Mouse (Mus musculus): ENCODE measurements around the gene Gm14403. TPM values are rescaled to one million over a fixed set of nuclear protein-coding genes. Genes with fewer than 3 reads are reported as not detected.
"Not testable (repeated sequence)": the region's sequence is repeated elsewhere in the genome, so short reads cannot be mapped to it uniquely, and the experiment has no call there.

The Gm14403 gene
- polyA plus RNA-seq, 1 experiment from 2014 or later: 4.9 TPM

GRCm38 (mm10) chr2:177518960-177519359, 20.9 kb downstream of the Gm14403 start:
- 92% methylated on average over 1 of the region's 1 CpGs for WGBS
- not testable (repeated sequence) for DNase-seq (ENCODE audit: low spot score); H3K27me3 ChIP-seq (ENCODE audit: insufficient read depth, poor library complexity, severe bottlenecking); H3K27ac ChIP-seq; H3K4me1 ChIP-seq (replicated peaks); H3K36me3 ChIP-seq; H3K4me3 ChIP-seq
- H3K9me3 ChIP-seq: peaks cover 38% of the 10 kb centered on the region

DNA sequence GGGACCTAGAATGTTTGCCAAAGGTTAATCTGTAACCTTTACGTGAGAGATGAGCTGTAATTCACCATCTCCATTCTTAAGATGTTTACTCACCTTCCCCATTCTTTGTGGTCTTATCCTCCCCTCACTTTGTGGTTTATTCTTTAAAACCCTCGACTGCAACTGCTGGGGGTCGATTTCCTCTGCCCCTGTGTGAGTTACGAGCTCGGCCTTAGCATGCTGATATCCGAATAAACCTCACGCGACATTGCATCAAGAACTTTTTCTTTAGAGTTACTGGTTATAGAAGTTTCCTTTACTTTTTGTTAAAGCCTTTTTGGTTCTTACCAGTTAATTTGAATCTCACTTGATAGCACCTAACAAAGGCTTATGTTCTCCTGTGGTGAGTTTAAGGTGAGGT, 22.0 kb downstream of the Gm14403 start:
- no peaks in the 10 kb centered on the region for H3K27me3 ChIP-seq (ENCODE audit: insufficient read depth, poor library complexity, severe bottlenecking)
- 85% methylated on average over 8 of the region's 8 CpGs for WGBS
- H3K4me3 ChIP-seq: no peak overlapping the region
- no peak overlapping the region for H3K27ac ChIP-seq
- H3K9me3 ChIP-seq: peaks cover 34% of the 10 kb centered on the region
- no peak for DNase-seq (ENCODE audit: low spot score)
- no peaks in the 10 kb centered on the region for H3K36me3 ChIP-seq
- no peaks in the 10 kb centered on the region for H3K4me1 ChIP-seq (replicated peaks)

DNA sequence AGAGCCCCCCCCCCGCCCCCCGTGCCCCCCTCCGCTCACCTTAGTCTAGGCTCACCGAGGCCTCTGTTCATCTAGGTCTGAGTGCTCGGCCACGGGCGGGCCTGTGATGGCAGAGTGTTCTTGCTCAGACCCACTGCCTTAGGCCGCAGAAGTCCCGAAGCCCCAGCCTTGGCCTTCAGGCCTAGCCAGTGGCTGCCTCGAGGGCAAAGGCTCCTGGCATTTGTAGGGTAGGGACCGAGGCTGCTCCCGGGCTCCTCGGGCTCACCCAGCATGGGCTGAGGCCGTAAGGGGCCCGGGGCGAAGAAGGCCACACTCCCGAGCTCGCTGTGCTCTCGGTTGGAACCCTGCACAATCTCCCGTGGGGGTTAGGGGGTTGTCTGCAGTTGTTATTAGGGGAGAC, 25.0 kb downstream of the Gm14403 start:
- no peak for DNase-seq (ENCODE audit: low spot score)
- Histone ChIP-seq H3K9me3 (peaks cover 25% of the 10 kb centered on the region), H3K27ac (no peak overlapping the region), H3K36me3 (no peaks in the 10 kb centered on the region), H3K4me3 (no peak overlapping the region), H3K27me3 (ENCODE audit: insufficient read depth, poor library complexity, severe bottlenecking) (no peaks in the 10 kb centered on the region), H3K4me1 (replicated peaks) (no peaks in the 10 kb centered on the region)
- WGBS: 93% methylated on average over 20 of the region's 20 CpGs

GRCm38 (mm10) chr2:177523674-177524073, 25.7 kb downstream of the Gm14403 start:
- WGBS: 90% methylated on average over 6 of the region's 6 CpGs
- not testable (repeated sequence) for H3K4me1 ChIP-seq (replicated peaks); H3K27ac ChIP-seq; H3K36me3 ChIP-seq; H3K27me3 ChIP-seq (ENCODE audit: insufficient read depth, poor library complexity, severe bottlenecking); H3K4me3 ChIP-seq; DNase-seq (ENCODE audit: low spot score)
- H3K9me3 ChIP-seq: peaks cover 21% of the 10 kb centered on the region

- not testable (repeated sequence) for DNase-seq (ENCODE audit: low spot score); H3K27ac ChIP-seq; H3K4me3 ChIP-seq; H3K4me1 ChIP-seq (replicated peaks); H3K36me3 ChIP-seq; H3K27me3 ChIP-seq (ENCODE audit: insufficient read depth, poor library complexity, severe bottlenecking)
- peaks cover 21% of the 10 kb centered on the region for H3K9me3 ChIP-seq
- WGBS: 94% methylated on average over 16 of the region's 16 CpGs
Observed at GRCm38 (mm10) chr2:177524171-177524570, 26.2 kb downstream of the Gm14403 start.

GRCm38 (mm10) chr2:177535876-177536275, 37.9 kb downstream of the Gm14403 start:
- Histone ChIP-seq H3K9me3 (peaks cover 12% of the 10 kb centered on the region), H3K36me3 (no peaks in the 10 kb centered on the region), H3K4me1 (replicated peaks) (no peaks in the 10 kb centered on the region)

DNA sequence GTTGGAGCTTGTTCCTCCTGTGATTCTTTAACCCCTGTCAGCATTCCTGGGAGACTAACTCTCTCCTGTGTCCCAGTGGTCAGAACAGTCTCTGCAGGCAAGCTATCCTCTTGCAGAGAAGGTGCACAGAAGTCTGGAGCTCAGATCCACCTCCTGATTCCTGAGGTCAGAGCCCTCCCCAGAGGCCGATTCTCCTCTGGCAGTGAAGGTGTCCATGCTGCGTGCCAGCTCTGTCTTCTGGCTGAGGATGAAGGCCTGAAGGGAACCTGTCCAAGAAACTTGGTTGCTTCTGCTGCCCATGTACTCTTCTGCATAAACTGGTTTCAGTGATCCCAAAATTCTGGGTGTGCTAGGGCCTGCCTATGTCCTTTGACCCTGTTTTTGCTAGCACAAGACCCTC, 39.1 kb downstream of the Gm14403 start:
- WGBS: 86% methylated on average over 2 of the region's 2 CpGs
- H3K27ac ChIP-seq; H3K36me3 ChIP-seq; H3K4me3 ChIP-seq; H3K4me1 ChIP-seq (replicated peaks); H3K27me3 ChIP-seq (ENCODE audit: insufficient read depth, poor library complexity, severe bottlenecking); DNase-seq (ENCODE audit: low spot score): not testable (repeated sequence)
- H3K9me3 ChIP-seq: peaks cover 12% of the 10 kb centered on the region

More at GRCm38 (mm10) chr2:177535876-177536275, 37.9 kb downstream of the Gm14403 start:
- 79% methylated on average over 9 of the region's 9 CpGs for WGBS
- no peak for DNase-seq (ENCODE audit: low spot score)
- H3K27ac ChIP-seq: no peak overlapping the region
- no peak overlapping the region for H3K4me3 ChIP-seq
- no peaks in the 10 kb centered on the region for H3K27me3 ChIP-seq (ENCODE audit: insufficient read depth, poor library complexity, severe bottlenecking)

DNA sequence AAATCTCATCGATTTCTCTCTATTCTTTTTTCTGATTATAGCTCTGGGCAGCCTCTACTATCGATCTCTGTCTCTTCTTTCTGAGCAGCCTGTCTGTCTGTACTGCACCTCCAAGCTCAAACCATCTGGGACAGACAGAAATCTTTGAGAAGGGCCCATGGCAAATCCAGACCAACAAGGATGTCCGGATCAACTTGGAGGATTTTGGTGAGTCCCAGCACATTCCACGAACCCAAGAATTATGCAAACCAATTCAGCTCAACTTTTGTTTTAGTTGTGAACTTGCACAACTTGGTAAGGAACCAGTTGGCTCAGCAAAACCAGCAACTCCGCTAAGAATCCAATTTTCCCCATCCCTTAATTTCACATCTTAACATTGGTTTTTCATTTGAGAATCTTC, 39.7 kb downstream of the Gm14403 start:
- DNase-seq (ENCODE audit: low spot score); H3K27me3 ChIP-seq (ENCODE audit: insufficient read depth, poor library complexity, severe bottlenecking); H3K4me3 ChIP-seq; H3K36me3 ChIP-seq; H3K4me1 ChIP-seq (replicated peaks); H3K27ac ChIP-seq: not testable (repeated sequence)
- peaks cover 12% of the 10 kb centered on the region for H3K9me3 ChIP-seq
- WGBS: 85% methylated on average over 5 of the region's 5 CpGs

DNA sequence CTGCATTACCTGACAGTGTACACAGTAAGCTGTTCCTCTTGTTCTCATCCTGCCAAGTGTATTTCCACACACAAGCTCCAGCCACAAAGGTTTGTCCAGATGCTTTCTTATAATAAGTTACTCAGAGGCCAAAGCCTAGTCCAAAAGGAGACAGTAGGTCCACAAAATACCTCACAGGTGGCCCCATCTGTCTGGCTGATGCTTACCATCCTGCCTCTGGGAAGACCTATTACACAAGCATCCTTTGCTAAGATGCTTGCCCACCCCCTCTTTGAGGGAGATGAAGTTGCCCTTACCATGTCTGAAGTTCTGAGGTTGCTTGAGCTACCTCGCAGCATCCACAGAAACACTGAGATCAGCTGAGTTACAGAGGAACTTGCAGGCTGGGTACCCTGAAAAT, 57.2 kb downstream of the Gm14403 start:
- H3K36me3 ChIP-seq; H3K27me3 ChIP-seq (ENCODE audit: insufficient read depth, poor library complexity, severe bottlenecking); DNase-seq (ENCODE audit: low spot score); H3K4me1 ChIP-seq (replicated peaks); H3K4me3 ChIP-seq; H3K27ac ChIP-seq; H3K9me3 ChIP-seq: not testable (repeated sequence)
- no CpG with 5 or more reads among the region's 1 CpGs for WGBS

Other genes with a start within 250 kb of the Gm14403 start
- gene Gm14409, start 231.2 kb upstream of the Gm14403 start, polyA plus RNA-seq (2016; fragmentation: Nextera tagmentation; extraction: Ambion mirVana): not detected in 2 replicates
- gene Gm14412, start 173.9 kb upstream of the Gm14403 start, polyA plus RNA-seq (2016; fragmentation: Nextera tagmentation; extraction: Ambion mirVana): 0.09 and 0.14 TPM in 2 replicates
- gene Gm14418, start 99.9 kb upstream of the Gm14403 start, polyA plus RNA-seq (2016; fragmentation: Nextera tagmentation; extraction: Ambion mirVana): 7.9 and 8.4 TPM in 2 replicates
- gene Zfp970, start 33.5 kb upstream of the Gm14403 start, polyA plus RNA-seq (2016; fragmentation: Nextera tagmentation; extraction: Ambion mirVana): 6.3 and 8.6 TPM in 2 replicates
- gene Gm14406, start 80.0 kb downstream of the Gm14403 start, polyA plus RNA-seq (2016; fragmentation: Nextera tagmentation; extraction: Ambion mirVana): not detected in 2 replicates